Mouse (Mus musculus) heart, postnatal 0 days (tissue): Measurements from ENCODE around the gene Ephb4. TPM values are rescaled to one million over a fixed set of nuclear protein-coding genes. Genes with fewer than 3 reads are reported as not detected.

Source experiments
- ATAC-seq: fragments of 200-750 bp; cut with Nextera tagmentation; 2 replicates; pipeline ENCODE4 v1.8.0; 2017; ENCODE audit warnings: low read depth, moderate number of reproducible peaks, moderate library complexity; ENCODE audit not compliant: insufficient read depth
- DNase-seq: peaks from one replicate; pipeline ENCODE4 v3.0.0-alpha.2; 2016; ENCODE audit warnings: low spot score
- H3K27ac ChIP-seq: fragments of 300-500 bp; sonication (generic); 2 replicates; pipeline ENCODE4 v1.5.1; 2014; ENCODE audit warnings: low read depth, mild to moderate bottlenecking
- H3K27me3 ChIP-seq: fragments of 300-500 bp; sonication (generic); 2 replicates; pipeline ENCODE4 v1.6.1; 2014; ENCODE audit warnings: low read length, mixed read lengths; ENCODE audit not compliant: control insufficient read depth, insufficient read depth
- H3K36me3 ChIP-seq: fragments of 300-500 bp; sonication (generic); replicated peaks from 2 replicates; pipeline ENCODE4 v1.6.1; 2014; ENCODE audit warnings: low read length, mixed read lengths; ENCODE audit not compliant: control insufficient read depth, insufficient read depth
- H3K4me1 ChIP-seq: fragments of 300-500 bp; sonication (generic); 2 replicates; pipeline ENCODE4 v1.6.1; 2014; ENCODE audit warnings: antibody characterized with exemption; ENCODE audit not compliant: control insufficient read depth, insufficient read depth
- H3K4me2 ChIP-seq: fragments of 300-500 bp; sonication (generic); 2 replicates; pipeline ENCODE4 v1.6.1; 2014; ENCODE audit warnings: low read depth, mild to moderate bottlenecking, low read length, moderate library complexity
- H3K4me3 ChIP-seq: fragments of 300-500 bp; sonication (generic); 2 replicates; pipeline ENCODE4 v1.5.1; 2014; ENCODE audit warnings: low read depth, low read length
- H3K9ac ChIP-seq: fragments of 300-500 bp; sonication (generic); replicated peaks from 2 replicates; pipeline ENCODE4 v1.6.1; 2014; ENCODE audit warnings: low read depth, low read length, mixed read lengths
- H3K9me3 ChIP-seq: fragments of 300-500 bp; sonication (generic); replicated peaks from 2 replicates; pipeline ENCODE4 v1.6.1; 2016; ENCODE audit warnings: low read length; ENCODE audit not compliant: control insufficient read depth
- CTCF ChIP-seq: IDR thresholded peaks from 2 replicates; pipeline ENCODE4 v1.5.1; 2016; ENCODE audit warnings: antibody characterized with exemption, control low read depth, low read depth
- EP300 ChIP-seq: IDR thresholded peaks from 2 replicates; pipeline ENCODE4 v1.6.1; 2016; ENCODE audit warnings: antibody characterized with exemption, low read depth
- WGBS: fragments of 180-500 bp; shearing (Covaris S2); extraction: QIAGEN DNeasy Blood & Tissue Kit; methylation state at CpG from one replicate; pipeline ENCODE4 v1.1.7; 2014; 5-methylcytosine and 5-hydroxymethylcytosine counted together
- polyA plus RNA-seq: library from polyadenylated mRNA; unstranded; fragments of >200 nt; fragmentation: Nextera tagmentation; extraction: Ambion mirVana; gene quantifications from 2 replicates; pipeline ENCODE4 v1.2.1, GENCODE M21; 2015
- total RNA-seq: library from RNA; depleted of rRNA; stranded (reverse); fragments of >200 nt; gene quantifications from 2 replicates; pipeline ENCODE4 v1.2.3, GENCODE M21; 2014; ENCODE audit warnings: low replicate concordance; rRNA removed

Gene Ephb4
- total and polyA plus RNA-seq, 2 experiments from 2014 or later, result 23.1 to 99.2 TPM

- H3K9ac ChIP-seq, result no peak overlapping the region
- H3K4me3 ChIP-seq, result no peak overlapping the region
- H3K9me3 ChIP-seq, result no peaks in the 10 kb centered on the region
- 34% methylated on average over 4 of the region's 4 CpGs for WGBS
- TF ChIP-seq EP300, result no peak
- TF ChIP-seq CTCF, result no peak
- H3K27ac ChIP-seq, result no peak overlapping the region
- DNase-seq (no peak), ATAC-seq (no peak)
- no peaks in the 10 kb centered on the region for H3K4me1 ChIP-seq
- H3K27me3 ChIP-seq, result no peaks in the 10 kb centered on the region
- no peaks in the 10 kb centered on the region for H3K36me3 ChIP-seq
- no peak overlapping the region for H3K4me2 ChIP-seq
Observed at GRCm38 (mm10) chr5:137419841-137420240, 69.9 kb downstream of the Ephb4 start.

DNA sequence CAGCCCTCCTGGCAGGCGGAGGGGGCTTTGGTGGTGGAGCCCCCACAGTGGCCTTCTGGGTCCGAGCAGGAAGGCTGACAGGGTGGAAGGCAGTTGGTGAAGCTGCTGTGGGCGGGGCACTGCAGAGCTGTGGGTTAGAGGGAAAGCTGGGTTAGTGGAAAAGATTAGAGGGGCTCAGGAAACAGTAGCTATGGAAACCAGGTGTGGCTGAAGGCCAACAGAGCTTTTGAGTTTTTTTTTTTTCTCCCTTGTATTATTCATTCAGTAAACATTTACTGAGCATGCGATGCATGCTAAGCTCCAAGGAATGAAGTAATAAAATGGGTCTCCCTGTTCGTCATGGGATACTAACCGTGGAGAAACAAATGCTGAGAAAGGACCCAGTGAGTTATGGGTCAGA, 75.7 kb downstream of the Ephb4 start:
- WGBS, result 58% methylated on average over 6 of the region's 6 CpGs
- Histone ChIP-seq H3K9me3 (no peaks in the 10 kb centered on the region), H3K4me3 (no peak overlapping the region), H3K27ac (no peak overlapping the region), H3K27me3 (no peaks in the 10 kb centered on the region), H3K36me3 (no peaks in the 10 kb centered on the region), H3K4me2 (no peak overlapping the region), H3K4me1 (no peaks in the 10 kb centered on the region), H3K9ac (no peak overlapping the region)
- no peak for DNase-seq
- no peak for ATAC-seq
- TF ChIP-seq EP300 (no peak), CTCF (no peak)

Other genes starting within 250 kb of the Ephb4 start
- 15.1 and 20.3 TPM in 2 replicates for gene Trim56, start 233.9 kb upstream of the Ephb4 start, total RNA-seq
- gene Trim56, start 233.9 kb upstream of the Ephb4 start, polyA plus RNA-seq, result 4.7 and 4.9 TPM in 2 replicates
- gene Muc3, start 200.8 kb upstream of the Ephb4 start, total RNA-seq, result not detected in 2 replicates
- not detected in 2 replicates for gene Muc3, start 200.8 kb upstream of the Ephb4 start, polyA plus RNA-seq
- gene Muc3a, start 137.7 kb upstream of the Ephb4 start, total RNA-seq, result 0.34 TPM in 1 of 2 replicates, not detected in the other
- not detected in 2 replicates for gene Muc3a, start 137.7 kb upstream of the Ephb4 start, polyA plus RNA-seq
- gene Ache, start 62.6 kb upstream of the Ephb4 start, total RNA-seq, result 5.3 and 5.9 TPM in 2 replicates
- 2.3 and 2.8 TPM in 2 replicates for gene Ache, start 62.6 kb upstream of the Ephb4 start, polyA plus RNA-seq
- gene Ufsp1, start 55.5 kb upstream of the Ephb4 start, total RNA-seq, result 4.1 and 5.6 TPM in 2 replicates
- gene Ufsp1, start 55.5 kb upstream of the Ephb4 start, polyA plus RNA-seq, result 11.5 and 11.9 TPM in 2 replicates
- 77.2 and 139 TPM in 2 replicates for gene Srrt, start 42.4 kb upstream of the Ephb4 start, total RNA-seq
- 34.9 and 38.0 TPM in 2 replicates for gene Srrt, start 42.4 kb upstream of the Ephb4 start, polyA plus RNA-seq
- gene Trip6, start 35.7 kb upstream of the Ephb4 start, total RNA-seq, result 44.8 and 46.8 TPM in 2 replicates
- gene Trip6, start 35.7 kb upstream of the Ephb4 start, polyA plus RNA-seq, result 22.9 and 28.6 TPM in 2 replicates
- 7.3 and 14.8 TPM in 2 replicates for gene Slc12a9, start 16.5 kb upstream of the Ephb4 start, total RNA-seq
- 4.0 and 4.5 TPM in 2 replicates for gene Slc12a9, start 16.5 kb upstream of the Ephb4 start, polyA plus RNA-seq
- under 0.01 and 0.43 TPM in 2 replicates for gene Zan, start 127.0 kb downstream of the Ephb4 start, total RNA-seq
- 0.04 TPM in 2 replicates for gene Zan, start 127.0 kb downstream of the Ephb4 start, polyA plus RNA-seq
- 40.1 and 61.3 TPM in 2 replicates for gene Pop7, start 152.4 kb downstream of the Ephb4 start, total RNA-seq
- 39.9 and 40.6 TPM in 2 replicates for gene Pop7, start 152.4 kb downstream of the Ephb4 start, polyA plus RNA-seq
- 12.0 and 17.7 TPM in 2 replicates for gene Gigyf1, start 168.4 kb downstream of the Ephb4 start, total RNA-seq
- 7.2 TPM in 2 replicates for gene Gigyf1, start 168.4 kb downstream of the Ephb4 start, polyA plus RNA-seq
- not detected in 2 replicates for gene Epo, start 183.1 kb downstream of the Ephb4 start, total RNA-seq
- gene Epo, start 183.1 kb downstream of the Ephb4 start, polyA plus RNA-seq, result not detected in 2 replicates
- 599 and 872 TPM in 2 replicates for gene Gnb2, start 183.4 kb downstream of the Ephb4 start, total RNA-seq
- 301 TPM in 2 replicates for gene Gnb2, start 183.4 kb downstream of the Ephb4 start, polyA plus RNA-seq
- not detected in 2 replicates for gene Actl6b, start 203.4 kb downstream of the Ephb4 start, total RNA-seq
- gene Actl6b, start 203.4 kb downstream of the Ephb4 start, polyA plus RNA-seq, result not detected in 2 replicates
- gene Tfr2, start 219.7 kb downstream of the Ephb4 start, total RNA-seq, result 0.50 TPM in 1 of 2 replicates, not detected in the other
- gene Tfr2, start 219.7 kb downstream of the Ephb4 start, polyA plus RNA-seq, result 0.07 and 0.12 TPM in 2 replicates